Mouse (Mus musculus) gastrocnemius, postnatal 14 days (tissue): ENCODE data around the gene Grip1. TPM values are rescaled to one million over a fixed set of nuclear protein-coding genes. Genes with fewer than 3 reads are reported as not detected.

Experiments
- DNase-seq: peaks from one replicate; pipeline ENCODE4 v3.0.0; 2021; ENCODE audit warnings: mixed read lengths
- intact Hi-C: fragments of 180-260 bp; cut with DNase I; formaldehyde crosslinking; loops from one replicate; pipeline ENCODE4 v1.15.1; 2025; ENCODE audit warnings: low total_unique reads
- total RNA-seq, 2 experiments: library from RNA; stranded (reverse); gene quantifications; 2 replicates each; pipeline ENCODE4 v1.2.3; 2021

Gene Grip1
- total RNA-seq, 2 experiments from 2014 or later = 0.24 to 0.35 TPM

DNA sequence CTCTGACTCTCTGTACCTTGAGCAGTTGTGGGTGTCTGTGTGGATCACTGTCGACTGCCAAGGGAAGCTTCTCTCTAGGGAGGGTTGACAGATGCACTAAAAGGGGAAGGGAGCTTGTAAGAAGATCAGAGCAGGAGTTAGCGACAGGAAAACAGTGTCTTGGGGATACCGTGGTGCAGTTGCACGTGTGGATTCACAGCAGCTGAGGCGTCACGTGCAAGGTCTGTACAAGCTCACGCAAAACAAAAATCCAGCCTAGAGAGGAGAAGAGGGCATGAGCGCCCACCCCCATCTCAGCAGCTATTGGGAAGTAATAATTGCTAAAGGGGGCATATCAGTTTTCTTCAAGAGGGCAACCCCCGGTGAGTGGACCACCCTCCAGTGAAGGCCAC lies 350.8 kb downstream of the Grip1 start:
- DNase-seq = no peak
- intact Hi-C loops = loop anchor here (10.0 kb wide), 1 partner anchor 320 kb away; no protein-coding TSS in a partner anchor

DNA sequence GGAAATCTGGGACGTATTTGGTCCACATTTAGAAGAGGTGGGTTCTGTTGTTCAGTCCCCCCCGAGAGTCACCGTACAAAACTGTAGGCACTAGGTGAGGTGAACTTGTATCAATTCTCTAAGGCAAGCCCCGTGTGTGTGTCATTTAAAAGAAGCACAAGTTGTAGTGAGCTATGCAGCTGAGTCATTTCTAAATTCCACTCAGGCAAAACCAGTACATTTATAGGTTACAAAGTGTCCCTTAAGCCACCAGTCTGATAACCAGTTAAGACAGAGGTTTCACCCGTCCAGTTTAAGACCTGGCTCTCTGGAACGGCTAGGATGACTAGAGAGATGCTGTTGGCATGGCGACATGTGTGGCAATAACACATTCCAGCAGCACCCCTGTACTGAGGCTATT lies 351.5 kb downstream of the Grip1 start:
- no peak for DNase-seq
- intact Hi-C loops = loop anchor here (10.0 kb wide), 1 partner anchor 320 kb away; no protein-coding TSS in a partner anchor

DNA sequence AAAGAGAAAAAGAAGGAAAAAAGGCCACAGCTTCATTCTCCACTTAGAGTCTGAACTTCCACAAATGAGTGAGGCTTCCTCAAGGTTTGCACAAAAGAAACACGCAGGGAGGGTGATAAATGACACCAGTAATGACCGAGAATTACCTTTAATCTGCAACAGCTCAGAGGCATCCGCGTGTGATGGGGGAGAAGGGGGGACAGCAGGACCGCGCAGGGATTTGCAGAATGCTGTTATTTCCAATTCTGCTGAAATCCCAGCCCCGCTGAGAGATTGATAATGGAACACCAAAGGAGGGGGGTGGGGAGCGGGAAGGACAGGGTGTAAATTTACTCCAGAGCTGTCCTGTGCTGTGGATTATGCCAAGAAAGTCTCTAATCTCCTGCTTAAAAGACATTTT lies 352.5 kb downstream of the Grip1 start:
- intact Hi-C loops = loop anchor here (10.0 kb wide), 1 partner anchor 319 kb away; no protein-coding TSS in a partner anchor

DNA sequence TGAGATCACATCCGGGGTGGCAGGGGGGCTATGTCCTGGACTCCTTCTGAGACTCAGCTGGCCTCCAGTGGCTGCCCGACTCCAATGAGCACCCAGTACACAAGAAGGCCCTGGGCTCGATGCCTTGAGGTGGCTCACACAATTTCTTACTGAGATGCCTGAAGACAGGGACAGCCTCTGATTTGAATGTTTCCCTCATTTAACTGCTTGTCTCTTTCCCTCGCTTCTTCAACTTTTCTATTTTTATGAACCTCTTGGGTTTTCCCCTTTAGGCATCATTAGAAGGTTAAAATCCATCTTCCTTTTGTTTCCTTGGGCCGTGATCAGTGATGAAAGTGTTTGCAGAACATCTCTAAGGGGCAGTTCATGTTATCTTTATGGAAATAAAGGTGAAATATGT lies 354.8 kb downstream of the Grip1 start:
- intact Hi-C loops = loop anchor here (10.0 kb wide), 1 partner anchor 316 kb away; no protein-coding TSS in a partner anchor
- DNase-seq = no peak

More for the DNA sequence above, 352.5 kb downstream of the Grip1 start:
- DNase-seq = no peak

DNA sequence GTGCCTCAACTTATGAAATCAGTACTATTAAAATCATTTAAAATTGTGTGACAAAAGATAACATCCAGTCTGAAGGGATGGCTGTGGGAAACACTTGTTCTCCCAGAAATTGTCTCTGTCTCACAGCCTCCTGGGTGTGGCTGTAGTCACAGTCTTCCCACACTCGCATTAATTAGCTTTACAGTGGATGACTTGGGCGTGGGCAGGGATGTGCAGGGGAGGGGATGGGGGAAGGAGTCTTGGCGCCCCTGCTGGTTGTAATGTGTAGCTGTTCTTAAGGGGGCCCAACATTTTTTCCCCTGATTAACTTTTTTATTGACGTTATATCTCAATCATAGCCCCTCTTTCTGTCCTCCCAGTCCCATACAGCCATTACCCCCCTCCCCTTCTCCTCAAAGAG lies 360.5 kb downstream of the Grip1 start:
- DNase-seq = no peak
- intact Hi-C loops = no loop called here

DNA sequence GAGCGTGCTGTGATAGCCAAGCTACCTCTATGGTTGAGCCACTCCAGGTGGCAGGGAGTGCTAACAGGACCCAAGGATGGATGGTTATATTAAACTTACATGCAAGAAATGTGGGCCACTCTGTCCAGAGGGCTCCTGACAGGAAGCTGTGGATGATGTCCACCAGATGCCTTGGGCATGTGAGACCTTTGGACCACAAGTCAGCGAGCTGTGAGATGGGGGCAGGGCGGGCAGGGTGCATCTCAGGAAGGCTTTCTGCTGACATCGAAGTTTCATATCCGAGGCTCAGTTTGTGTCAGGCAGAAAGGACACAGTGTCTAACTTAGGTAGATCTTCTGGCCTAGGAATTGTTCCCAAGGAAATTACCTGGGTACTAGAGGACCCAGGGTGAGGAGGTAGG lies 362.4 kb downstream of the Grip1 start:
- DNase-seq = no peak
- intact Hi-C loops = no loop called here

DNA sequence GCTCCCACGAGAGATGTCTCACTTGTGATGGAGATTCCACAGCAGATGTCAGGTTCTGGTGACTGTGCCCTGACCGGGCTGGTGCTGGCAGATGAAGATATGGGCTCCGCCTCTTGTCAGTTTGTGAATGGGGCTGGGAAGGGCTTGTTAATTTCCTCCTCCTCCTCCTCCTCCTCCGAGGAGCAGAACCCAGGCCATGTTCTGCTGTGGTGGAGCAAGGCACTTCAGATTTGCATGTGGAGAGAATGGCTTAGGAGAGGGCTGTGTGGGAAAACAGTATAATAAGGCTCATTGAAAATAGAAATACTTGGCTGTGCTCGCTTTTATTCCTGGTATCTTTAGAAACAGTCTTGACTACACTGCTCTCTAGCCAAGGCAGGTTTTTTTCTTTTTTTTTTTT lies 364.8 kb downstream of the Grip1 start:
- intact Hi-C loops = no loop called here
- DNase-seq = no peak

DNA sequence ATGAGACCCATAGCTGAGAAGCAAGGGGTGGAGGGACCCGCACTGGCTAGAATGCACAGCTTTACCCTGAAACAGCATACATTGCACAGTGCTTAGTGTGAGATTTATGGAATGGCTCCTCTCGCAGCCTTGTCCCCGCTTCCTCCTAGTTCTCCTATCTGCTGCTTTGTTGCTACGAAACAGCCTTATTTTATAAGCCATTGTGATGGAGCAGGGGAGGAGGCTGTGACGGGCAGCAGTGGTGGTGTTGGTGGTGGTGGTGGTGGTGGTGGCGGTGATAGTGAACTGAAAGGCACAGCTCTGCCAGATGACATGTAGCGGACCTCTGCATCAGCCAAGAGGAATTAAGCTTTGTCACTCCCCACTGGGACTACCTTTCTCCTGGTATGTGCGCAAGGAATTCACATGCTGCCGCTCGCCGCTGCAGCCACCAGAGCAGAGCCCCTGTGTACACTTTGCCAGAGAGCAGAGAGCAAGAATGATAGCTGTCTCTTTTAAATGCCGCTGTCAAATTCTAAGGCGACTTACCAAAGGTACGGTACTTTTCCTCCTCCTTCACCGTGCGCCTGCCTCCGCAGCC lies 365.6 kb downstream of the Grip1 start:
- intact Hi-C loops = no loop called here
- no peak for DNase-seq

DNA sequence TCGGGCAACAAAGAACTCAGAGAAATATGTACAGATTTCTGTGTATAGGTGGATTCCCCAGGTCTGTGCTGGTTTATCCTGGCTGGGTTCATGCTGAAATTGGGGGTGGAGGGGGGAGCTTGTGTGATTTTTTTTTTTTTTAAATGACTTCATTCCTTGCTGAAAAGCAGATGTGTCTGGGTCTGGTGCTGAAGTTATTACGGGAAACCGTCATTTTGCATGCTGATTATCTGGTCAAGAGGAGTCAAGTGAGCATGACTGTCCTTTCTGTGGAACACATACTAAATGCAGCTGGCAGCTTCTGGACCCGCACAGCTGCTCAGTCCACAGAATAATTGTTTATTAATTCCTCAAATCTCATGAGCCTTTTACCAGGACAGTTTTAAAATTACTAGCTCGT lies 366.1 kb downstream of the Grip1 start:
- no peak for DNase-seq

DNA sequence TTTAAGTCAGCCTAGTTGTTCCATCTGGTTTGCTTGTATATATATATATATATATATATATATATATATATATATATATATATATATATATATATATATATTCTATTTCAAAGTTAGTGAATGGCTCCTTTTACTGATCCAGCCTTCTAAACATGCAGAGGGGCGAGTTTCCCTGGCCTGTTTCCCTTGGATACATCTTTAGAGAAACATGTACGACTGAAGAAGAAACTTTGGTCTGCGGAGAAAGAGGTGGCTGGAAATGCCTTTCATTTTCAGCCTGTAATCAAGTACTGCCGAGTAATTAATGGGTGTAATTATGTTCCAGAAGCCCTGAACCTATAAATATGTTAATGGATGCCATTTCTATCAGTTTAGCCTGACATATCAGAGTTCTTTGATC lies 366.8 kb downstream of the Grip1 start:
- no peak for DNase-seq
- intact Hi-C loops = no loop called here

More for the DNA sequence above, 366.1 kb downstream of the Grip1 start:
- intact Hi-C loops = no loop called here

DNA sequence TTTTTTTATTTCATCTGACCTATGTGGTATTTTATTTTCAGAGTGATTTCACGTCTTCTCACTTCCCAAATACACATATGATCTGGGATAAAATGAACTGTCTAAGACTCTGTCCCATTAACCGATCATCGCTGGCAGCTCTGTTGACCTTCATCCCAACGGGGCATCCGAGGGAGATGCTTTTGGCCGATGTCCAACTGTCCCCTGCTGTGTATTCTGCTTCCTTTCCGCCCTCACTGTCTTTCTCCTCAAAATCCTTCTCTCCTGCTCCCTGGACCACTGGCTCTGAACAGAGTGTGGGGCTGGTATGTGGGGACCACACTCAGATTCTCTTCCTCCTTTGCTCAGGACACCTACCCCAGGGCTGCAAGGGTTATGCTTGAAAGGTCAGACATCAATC lies 370.1 kb downstream of the Grip1 start:
- no peak for DNase-seq
- intact Hi-C loops = no loop called here

DNA sequence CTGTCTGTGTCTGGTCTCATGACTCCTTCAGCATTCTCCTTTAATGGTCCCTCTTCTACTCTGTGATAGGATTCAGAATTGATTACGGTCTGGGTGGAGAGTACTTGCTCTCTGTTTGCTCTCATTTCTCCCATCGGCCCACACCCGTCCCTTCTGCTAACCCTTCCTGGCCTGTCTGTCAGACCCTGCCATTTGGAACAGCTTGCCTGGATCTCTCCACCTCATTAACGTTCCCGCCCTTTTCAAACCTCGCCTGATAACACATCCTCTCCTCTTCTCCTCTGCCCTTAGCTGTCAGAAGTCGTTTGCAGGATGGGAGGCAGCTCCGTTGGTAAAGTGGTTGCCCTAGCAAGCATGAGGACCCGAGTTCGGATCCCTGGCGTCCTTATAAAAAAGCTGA lies 370.9 kb downstream of the Grip1 start:
- no peak for DNase-seq
- intact Hi-C loops = no loop called here

DNA sequence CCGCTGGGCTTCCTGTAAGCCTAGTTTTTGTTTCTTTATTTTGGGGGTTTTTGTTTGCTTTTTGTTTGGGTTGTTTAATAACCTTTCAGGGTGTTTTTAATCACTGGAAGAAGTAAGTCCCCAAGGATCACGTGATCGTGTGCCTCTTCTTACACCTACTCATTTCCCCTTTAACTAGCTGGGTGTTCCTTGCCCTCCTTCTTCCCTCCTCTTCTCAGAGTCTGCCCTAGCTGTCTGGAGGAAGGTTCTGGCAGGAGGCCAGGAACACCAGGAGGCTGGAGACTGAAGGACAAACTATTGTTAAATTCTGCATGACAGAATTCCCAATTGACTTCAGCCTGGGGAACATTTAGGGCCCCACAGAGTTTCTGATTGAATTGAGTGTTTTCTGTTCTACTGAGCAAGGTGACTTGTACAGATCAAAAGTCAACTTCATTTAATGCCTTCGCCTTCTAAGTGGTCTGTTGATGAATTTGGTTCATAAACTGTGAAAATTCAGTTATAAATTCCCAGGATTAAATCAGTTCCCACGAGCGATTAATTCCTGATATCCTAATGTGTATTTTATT lies 376.8 kb downstream of the Grip1 start:
- intact Hi-C loops = no loop called here
- no peak for DNase-seq

DNA sequence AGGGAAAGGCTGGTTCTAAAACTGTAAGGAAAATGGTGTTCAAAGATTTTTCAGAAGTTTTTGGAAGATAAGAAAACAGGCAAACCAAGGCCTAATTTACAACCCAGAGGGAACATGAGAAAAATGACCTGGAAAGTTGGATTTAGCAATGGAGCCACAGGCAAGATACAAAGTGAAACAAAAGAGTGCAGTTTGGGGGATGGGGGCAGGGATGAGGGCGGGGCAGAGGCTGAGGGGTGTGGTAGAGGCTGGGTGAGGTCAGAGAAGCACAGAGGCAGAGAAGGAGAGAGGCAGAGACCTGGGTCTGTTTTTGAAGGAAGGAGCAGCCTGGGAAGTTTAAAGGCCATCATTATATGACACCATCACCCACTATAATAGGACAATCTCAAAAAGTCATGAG lies 377.5 kb downstream of the Grip1 start:
- no peak for DNase-seq
- intact Hi-C loops = no loop called here

DNA sequence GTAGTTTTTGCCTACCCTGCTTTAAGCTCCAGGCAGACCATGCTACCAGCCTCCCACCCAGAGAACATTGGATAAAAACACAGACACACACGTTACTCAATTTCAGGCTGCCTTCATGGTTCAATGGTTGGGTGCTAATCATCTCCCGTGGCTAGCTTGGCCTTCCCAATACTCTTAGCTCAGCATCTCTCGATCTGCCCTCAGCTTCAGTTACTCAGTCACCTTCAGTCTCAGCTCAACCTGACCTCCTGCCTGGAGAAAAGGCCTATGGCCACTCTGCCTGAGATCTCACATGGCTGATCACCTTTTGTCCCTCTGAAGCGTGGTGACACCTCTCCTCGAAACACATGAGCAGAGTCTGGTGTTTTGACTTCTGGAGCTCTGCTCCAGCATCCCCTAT lies 379.7 kb downstream of the Grip1 start:
- DNase-seq = no peak
- intact Hi-C loops = no loop called here

DNA sequence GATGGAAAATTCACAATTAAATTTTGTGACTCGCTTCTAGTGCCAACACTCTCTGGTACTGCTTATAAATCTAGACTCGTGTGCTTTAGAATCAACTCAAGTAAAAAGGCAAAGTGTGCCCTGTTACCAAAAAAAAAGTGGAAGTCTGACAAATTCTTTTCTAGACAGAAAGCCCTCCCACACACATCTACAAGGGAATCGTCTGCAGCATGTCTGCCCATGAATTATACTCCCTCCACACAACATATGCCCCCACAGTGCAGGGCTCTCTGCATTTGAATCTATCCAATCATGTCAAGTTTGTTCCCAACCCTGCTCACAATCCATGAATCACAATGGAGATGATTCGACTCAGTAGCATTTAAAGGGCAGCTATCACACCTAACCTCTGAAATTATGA lies 380.5 kb downstream of the Grip1 start:
- intact Hi-C loops = no loop called here
- DNase-seq = no peak

DNA sequence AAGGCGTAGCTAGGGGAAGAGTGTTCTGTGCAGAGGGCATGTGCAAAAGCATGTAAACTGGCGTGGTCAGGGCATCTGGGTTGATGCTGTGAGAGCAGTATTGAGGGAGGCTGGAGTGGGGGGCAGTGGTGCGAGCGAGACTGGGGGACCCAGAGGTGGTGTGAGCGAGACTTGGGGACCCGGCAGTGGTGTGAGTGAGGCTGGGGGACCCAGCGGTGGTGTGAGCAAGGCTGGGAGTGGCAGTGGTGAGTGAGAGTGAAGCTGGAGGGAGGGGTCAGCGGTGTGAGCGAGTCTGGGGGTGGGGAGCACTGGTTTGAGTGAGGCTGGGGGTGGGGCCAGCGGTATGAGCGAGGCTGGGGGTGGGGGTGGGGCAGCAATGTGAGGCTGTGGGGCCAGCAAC lies 386.0 kb downstream of the Grip1 start:
- DNase-seq = no peak
- intact Hi-C loops = no loop called here

DNA sequence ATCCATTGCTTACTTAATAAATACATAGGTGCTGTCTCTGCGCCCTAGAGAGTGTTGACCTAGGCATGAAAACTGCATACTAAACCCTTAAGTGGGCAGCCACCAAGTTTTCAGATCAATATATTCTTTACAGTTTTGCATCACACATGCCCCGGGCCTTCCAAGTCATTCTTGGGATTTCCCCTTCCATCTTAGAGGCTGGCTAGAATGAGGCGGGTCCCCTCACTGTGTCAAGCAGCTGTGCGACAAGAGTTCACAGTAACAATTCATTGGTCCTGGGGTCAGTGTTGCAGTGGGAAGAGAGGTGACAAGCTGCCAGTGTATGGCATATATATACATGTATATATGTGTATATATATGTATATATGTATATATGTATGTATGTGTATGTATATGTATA lies 388.4 kb downstream of the Grip1 start:
- intact Hi-C loops = no loop called here
- no peak for DNase-seq

DNA sequence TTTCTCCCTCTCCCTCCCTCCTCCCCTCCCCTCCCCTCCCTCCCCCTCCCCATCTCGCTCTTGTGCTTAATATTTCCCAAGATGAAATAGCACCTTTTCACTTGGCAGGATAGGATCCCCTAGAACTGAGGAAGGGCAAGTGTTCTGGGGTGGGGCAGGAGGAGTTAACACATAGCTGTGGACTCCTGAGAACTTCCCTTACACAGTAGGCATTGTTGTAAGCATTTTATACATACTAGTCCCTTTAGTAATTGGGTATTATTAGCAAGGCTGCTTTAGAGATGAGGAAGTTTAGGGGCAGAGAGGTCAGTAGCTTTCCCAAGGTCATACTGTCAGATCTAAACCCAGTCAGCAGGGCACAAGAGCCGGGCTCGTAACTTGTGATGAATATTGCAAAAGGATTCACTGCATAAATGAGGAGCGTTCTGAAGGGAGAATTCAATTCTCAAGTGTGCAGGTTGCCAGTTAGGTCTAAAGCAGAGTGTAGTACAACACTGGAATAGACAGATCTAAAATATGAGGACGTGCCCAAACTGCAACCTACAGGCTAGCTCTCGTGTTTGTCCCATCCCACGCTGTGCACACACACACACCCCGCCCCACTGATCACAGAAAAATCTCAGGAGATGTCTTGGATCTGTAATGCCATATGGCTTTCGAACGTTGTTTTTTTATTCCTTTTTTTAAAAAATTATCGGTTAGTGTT lies 392.2 kb downstream of the Grip1 start:
- intact Hi-C loops = no loop called here
- DNase-seq = no peak

DNA sequence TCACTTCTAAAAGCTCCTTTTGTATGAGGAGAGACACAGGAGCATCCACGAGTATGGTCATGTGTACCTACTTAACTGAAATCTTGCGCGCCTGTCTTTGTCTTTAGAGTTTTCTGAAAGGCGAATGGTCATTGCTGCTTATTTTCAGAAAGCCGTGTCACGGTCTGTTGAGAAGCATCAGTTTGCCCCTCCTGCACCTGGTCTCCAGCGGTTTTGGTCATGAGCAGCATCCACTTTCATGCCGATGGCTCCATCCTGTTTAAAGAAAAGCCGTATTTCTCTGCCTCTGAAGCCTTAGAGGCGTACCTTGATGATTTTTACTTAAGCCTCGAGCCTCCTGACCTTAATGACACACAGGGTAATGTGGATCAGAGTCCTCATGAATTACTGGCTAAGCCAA lies 398.0 kb downstream of the Grip1 start:
- no peak for DNase-seq
- intact Hi-C loops = no loop called here

DNA sequence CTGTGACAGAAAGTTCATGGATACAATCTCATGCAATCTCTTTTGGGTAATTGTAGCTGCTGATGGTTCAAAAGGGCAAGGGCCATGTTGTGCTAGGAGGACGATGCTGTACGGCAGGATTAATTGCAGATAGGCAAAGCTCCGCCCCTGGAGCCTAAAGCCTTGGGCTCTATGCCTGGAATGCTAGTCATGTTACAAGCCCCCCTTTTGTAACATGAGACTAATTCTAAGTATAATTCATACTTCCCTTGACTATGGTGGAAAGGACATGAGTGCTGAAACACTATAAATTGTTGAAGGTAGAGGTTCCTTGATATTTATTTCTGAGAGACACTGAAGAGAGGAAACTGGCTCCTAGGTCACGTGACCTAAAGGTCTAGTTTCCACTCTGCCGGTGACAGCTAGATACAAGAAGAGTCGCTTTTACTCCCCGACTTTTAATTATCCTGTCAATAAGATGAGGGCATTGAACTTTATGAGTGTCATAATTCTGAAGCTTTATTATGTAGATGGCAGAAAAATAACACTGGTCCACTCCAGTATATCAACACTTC lies 399.0 kb downstream of the Grip1 start:
- intact Hi-C loops = no loop called here

More for the DNA sequence above, 399.0 kb downstream of the Grip1 start:
- DNase-seq = no peak
